In the genomic region with DNA sequence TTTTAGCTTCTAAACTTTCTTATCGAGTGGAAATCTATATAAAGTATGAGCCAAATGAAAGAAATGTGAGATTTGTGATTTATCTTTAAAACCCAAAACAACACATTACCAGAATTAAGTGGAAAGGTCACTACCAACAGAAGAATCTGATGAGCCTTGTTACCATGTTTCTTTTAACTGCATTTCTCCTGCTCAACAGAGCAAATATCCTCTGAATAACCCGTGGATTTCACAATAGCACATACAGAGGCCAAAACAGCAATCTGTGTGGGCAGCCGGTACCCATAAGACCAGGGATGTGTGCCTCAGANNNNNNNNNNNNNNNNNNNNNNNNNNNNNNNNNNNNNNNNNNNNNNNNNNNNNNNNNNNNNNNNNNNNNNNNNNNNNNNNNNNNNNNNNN, we compare ENCODE assay signal across 23 mouse cellular contexts.
A peak's percentile ranks its signal among the peaks of the same experiment; 100 is the strongest.
DNase-seq lines count a peak whose midpoint lies in the region; ATAC-seq and TF ChIP-seq lines count a peak whose summit lies in the region.
"Had no signal": no experiment of that assay in that cellular context is flagged by ENCODE, and none has a peak within 500 bp of the region (broad histone marks: within the 10 kb centered on the region; RNA-seq: fewer than 3 reads in every experiment).

No protein-coding gene starts in this region.

- H3K4me1 ChIP-seq in hindbrain, embryonic 12.5 days, result no peaks in the 10 kb centered on the region
- H3K4me1 ChIP-seq: embryonic facial prominence, embryonic 10.5 days; embryonic facial prominence, embryonic 12.5 days; forebrain, embryonic 13.5 days; forebrain, embryonic 15.5 days had no signal

- H3K4me3 ChIP-seq in hindbrain, embryonic 12.5 days, result no peak overlapping the region
- H3K4me3 ChIP-seq: embryonic facial prominence, embryonic 10.5 days; embryonic facial prominence, embryonic 12.5 days; forebrain, embryonic 13.5 days; forebrain, embryonic 15.5 days had no signal

- peak; percentile 77 for DNase-seq in Muller cell, postnatal 12 days (ENCODE audit: inconsistent ontology term)
- DNase-seq in NIH3T3 (ENCODE audit: low read depth) (peak; percentile 11), adipocyte (ENCODE audit: low spot score) (peak; percentile 25)
- DNase-seq in brain, embryonic 14.5 days (ENCODE audit: low read depth), result peak; percentile 10
- DNase-seq in left cerebral cortex, adult 9 months (ENCODE audit: low spot score in 2 of 2), result no peak
- DNase-seq in B cell, adult 2 months, result no peak
- DNase-seq: adrenal gland, adult 8-10 months; adrenal gland, postnatal 14 days; adrenal gland, postnatal 36 days; cerebellum, adult 11-12 months; cerebellum, adult 2 months; cerebellum, adult 9-10 months; cerebellum, postnatal 10 days; cerebellum, postnatal 25 days; forebrain, postnatal 0 days had no signal

- H3K4me2 ChIP-seq in hindbrain, embryonic 12.5 days (replicated peaks), result no peak overlapping the region
- H3K4me2 ChIP-seq: embryonic facial prominence, embryonic 12.5 days; forebrain, embryonic 13.5 days; forebrain, embryonic 15.5 days had no signal

- ATAC-seq in hindbrain, embryonic 12.5 days (ENCODE audit: low FRiP score), result no peak
- ATAC-seq: CD4-positive, CD25-positive, alpha-beta regulatory T cell, adult 4 months; forebrain, embryonic 13.5 days; forebrain, embryonic 15.5 days; forebrain, postnatal 0 days had no signal

- no peak for TF ChIP-seq POLR2A in brain, embryonic 14.5 days (IDR thresholded peaks at IDR 0.05; ENCODE audit: borderline replicate concordance, extremely low read depth, insufficient read depth, insufficient read length, poor library complexity, severe bottlenecking)

- WGBS in hindbrain, embryonic 12.5 days, result 77% methylated on average over 3 of the region's 3 CpGs

- H3K9me3 ChIP-seq in hindbrain, embryonic 12.5 days (replicated peaks), result no peaks in the 10 kb centered on the region
- H3K9me3 ChIP-seq: embryonic facial prominence, embryonic 10.5 days; embryonic facial prominence, embryonic 12.5 days; forebrain, embryonic 13.5 days; forebrain, embryonic 15.5 days; G1E had no signal

- no peaks in the 10 kb centered on the region for H3K36me3 ChIP-seq in hindbrain, embryonic 12.5 days
- H3K36me3 ChIP-seq: embryonic facial prominence, embryonic 10.5 days; embryonic facial prominence, embryonic 12.5 days; forebrain, embryonic 15.5 days; G1E had no signal

- H3K9ac ChIP-seq in hindbrain, embryonic 12.5 days, result no peak overlapping the region
- H3K9ac ChIP-seq: embryonic facial prominence, embryonic 12.5 days; forebrain, embryonic 13.5 days; forebrain, embryonic 15.5 days; forebrain, postnatal 0 days had no signal

- no peaks in the 10 kb centered on the region for H3K27me3 ChIP-seq in hindbrain, embryonic 12.5 days
- H3K27me3 ChIP-seq: CH12.LX; embryonic facial prominence, embryonic 12.5 days; forebrain, embryonic 13.5 days; forebrain, embryonic 15.5 days had no signal

- TF ChIP-seq CTCF in brain, embryonic 14.5 days (IDR thresholded peaks at IDR 0.05; ENCODE audit: borderline replicate concordance, extremely low read depth, insufficient read depth, insufficient read length), result no peak

- no peak overlapping the region for H3K27ac ChIP-seq in hindbrain, embryonic 12.5 days
- H3K27ac ChIP-seq: embryonic facial prominence, embryonic 10.5 days; embryonic facial prominence, embryonic 12.5 days; forebrain, embryonic 13.5 days; forebrain, embryonic 15.5 days had no signal

Comparison
In these comparisons a context has a peak if more than half of its experiments do, and no peak if none do; other contexts are left out.
1. DNase-seq: peak in Muller cell, postnatal 12 days (single experiment), NIH3T3 (single experiment), adipocyte (single experiment) and brain, embryonic 14.5 days (single experiment); none in left cerebral cortex, adult 9 months (0 of 2) and B cell, adult 2 months (0 of 2).